Mouse (Mus musculus) forebrain, embryonic 12.5 days (tissue): ENCODE measurements around the gene Fblim1. TPM values are rescaled to one million over a fixed set of nuclear protein-coding genes. Genes with fewer than 3 reads are reported as not detected.

Source experiments
- ATAC-seq: fragments of 200-750 bp; cut with Nextera tagmentation; 2 replicates; pipeline ENCODE4 v1.8.0; 2017; ENCODE audit warnings: moderate TSS enrichment; ENCODE audit not compliant: low FRiP score
- H3K27ac ChIP-seq: fragments of 300-500 bp; sonication (generic); 2 replicates; pipeline ENCODE4 v1.5.1; 2016; ENCODE audit warnings: mild to moderate bottlenecking
- H3K27me3 ChIP-seq: fragments of 300-500 bp; sonication (generic); 2 replicates; pipeline ENCODE4 v1.6.1; 2016; ENCODE audit warnings: mild to moderate bottlenecking
- H3K36me3 ChIP-seq: fragments of 300-500 bp; sonication (generic); replicated peaks from 2 replicates; pipeline ENCODE4 v1.6.1; 2016; ENCODE audit warnings: mild to moderate bottlenecking
- H3K4me1 ChIP-seq: fragments of 300-500 bp; sonication (generic); 2 replicates; pipeline ENCODE4 v1.6.1; 2016
- H3K4me2 ChIP-seq: fragments of 300-500 bp; sonication (generic); 2 replicates; pipeline ENCODE4 v1.6.1; 2016; ENCODE audit warnings: mild to moderate bottlenecking, moderate library complexity
- H3K4me3 ChIP-seq: fragments of 300-500 bp; sonication (generic); replicated peaks from 2 replicates; pipeline ENCODE4 v1.5.1; 2016; ENCODE audit warnings: mild to moderate bottlenecking
- H3K9ac ChIP-seq: fragments of 300-500 bp; sonication (generic); 2 replicates; pipeline ENCODE4 v1.6.1; 2016; ENCODE audit warnings: mild to moderate bottlenecking
- H3K9me3 ChIP-seq: fragments of 300-500 bp; sonication (generic); 2 replicates; pipeline ENCODE4 v1.6.1; 2016
- WGBS: fragments of 180-500 bp; shearing (Covaris S2); methylation state at CpG from one replicate; pipeline ENCODE4 v1.1.7; 2016; 5-methylcytosine and 5-hydroxymethylcytosine counted together
- polyA plus RNA-seq: library from polyadenylated mRNA; unstranded; fragments of >200 nt; fragmentation: Nextera tagmentation; extraction: Ambion mirVana; gene quantifications from 2 replicates; pipeline ENCODE4 v1.2.1, GENCODE M21; 2016

Gene Fblim1
- polyA plus RNA-seq, 1 experiment from 2014 or later, result 19.8 TPM

- Histone ChIP-seq H3K27ac (peak within 1 kb of the TSS; percentile 36; the same call in 1 of the 2 replicates), H3K36me3 (peaks cover 28% of the 10 kb centered on the region), H3K4me3 (no peak within 1 kb of the TSS), H3K9ac (no peak within 1 kb of the TSS), H3K4me1 (peaks cover 4% of the 10 kb centered on the region; the same call in 1 of the 2 replicates), H3K27me3 (no peaks in the 10 kb centered on the region), H3K4me2 (no peak within 1 kb of the TSS), H3K9me3 (no peaks in the 10 kb centered on the region)
- WGBS, result 54% methylated on average over 1 of the region's 1 CpGs
- ATAC-seq, result no peak
Observed at GRCm38 (mm10) chr4:141623666-141624065, 17.8 kb upstream of the Fblim1 start, which contains the start of gene Slc25a34. Gene Slc25a34 (minus strand): TSS chr4:141623821.

GRCm38 (mm10) chr4:141623037-141623436 is 17.1 kb upstream of the Fblim1 start:
- Histone ChIP-seq H3K9me3 (no peaks in the 10 kb centered on the region), H3K4me3 (no peak overlapping the region), H3K27ac (peak overlapping the region; percentile 36; the same call in 1 of the 2 replicates), H3K4me1 (peaks cover 6% of the 10 kb centered on the region), H3K9ac (no peak overlapping the region), H3K36me3 (peaks cover 22% of the 10 kb centered on the region), H3K27me3 (peaks cover 2% of the 10 kb centered on the region), H3K4me2 (no peak overlapping the region)
- no peak for ATAC-seq
- 82% methylated on average over 11 of the region's 11 CpGs for WGBS

GRCm38 (mm10) chr4:141622580-141622979 is 16.7 kb upstream of the Fblim1 start:
- Histone ChIP-seq H3K27ac (no peak overlapping the region), H3K4me3 (no peak overlapping the region)
- 82% methylated on average over 5 of the region's 5 CpGs for WGBS

GRCm38 (mm10) chr4:141622091-141622490 is 16.2 kb upstream of the Fblim1 start:
- peaks cover 14% of the 10 kb centered on the region for H3K36me3 ChIP-seq
- H3K4me3 ChIP-seq, result no peak overlapping the region
- H3K9me3 ChIP-seq, result no peaks in the 10 kb centered on the region
- H3K27me3 ChIP-seq, result peaks cover 11% of the 10 kb centered on the region
- no peak overlapping the region for H3K4me2 ChIP-seq
- no peak overlapping the region for H3K27ac ChIP-seq
- peaks cover 14% of the 10 kb centered on the region for H3K4me1 ChIP-seq
- 84% methylated on average over 8 of the region's 8 CpGs for WGBS
- 0 out of 2 replicates have a peak overlapping the region, but pooled peaks have one; percentile 12 for H3K9ac ChIP-seq
- no peak for ATAC-seq

More at GRCm38 (mm10) chr4:141622580-141622979, 16.7 kb upstream of the Fblim1 start:
- peaks cover 10% of the 10 kb centered on the region for H3K4me1 ChIP-seq
- H3K9me3 ChIP-seq, result no peaks in the 10 kb centered on the region
- ATAC-seq, result no peak
- no peak overlapping the region for H3K4me2 ChIP-seq
- peaks cover 17% of the 10 kb centered on the region for H3K36me3 ChIP-seq
- H3K9ac ChIP-seq, result no peak overlapping the region
- H3K27me3 ChIP-seq, result peaks cover 7% of the 10 kb centered on the region

- WGBS, result 87% methylated on average over 8 of the region's 8 CpGs
- no peak overlapping the region for H3K4me2 ChIP-seq
- H3K36me3 ChIP-seq, result peaks cover 6% of the 10 kb centered on the region
- H3K4me1 ChIP-seq, result peaks cover 14% of the 10 kb centered on the region
- H3K27me3 ChIP-seq, result peaks cover 15% of the 10 kb centered on the region
- H3K9me3 ChIP-seq, result no peaks in the 10 kb centered on the region
- no peak overlapping the region for H3K4me3 ChIP-seq
- H3K27ac ChIP-seq, result no peak overlapping the region
- H3K9ac ChIP-seq, result no peak overlapping the region
- no peak for ATAC-seq
Observed at GRCm38 (mm10) chr4:141621297-141621696, 15.4 kb upstream of the Fblim1 start.

GRCm38 (mm10) chr4:141619299-141619883 is 13.5 kb upstream of the Fblim1 start:
- ATAC-seq, result no peak
- WGBS, result 84% methylated on average over 9 of the region's 9 CpGs

GRCm38 (mm10) chr4:141618565-141619243 is 12.8 kb upstream of the Fblim1 start, which contains the start of gene Tmem82:
Gene Tmem82 (minus strand): TSS chr4:141618633.
- no peak within 1 kb of the TSS for H3K27ac ChIP-seq
- H3K4me1 ChIP-seq, result peaks cover 13% of the 10 kb centered on the region
- H3K4me2 ChIP-seq, result peak within 1 kb of the TSS; percentile 47
- peak within 1 kb of the TSS; percentile 18 for H3K4me3 ChIP-seq
- no peaks in the 10 kb centered on the region for H3K36me3 ChIP-seq
- WGBS, result 26% methylated on average over 20 of the region's 20 CpGs
- peak within 1 kb of the TSS; percentile 29; the same call in 1 of the 2 replicates for H3K9ac ChIP-seq
- H3K27me3 ChIP-seq, result peaks cover 18% of the 10 kb centered on the region
- 0 out of 2 replicates have a peak, but pooled peaks have one; percentile 15 for ATAC-seq
- no peaks in the 10 kb centered on the region for H3K9me3 ChIP-seq

More at GRCm38 (mm10) chr4:141619299-141619883, 13.5 kb upstream of the Fblim1 start:
- Histone ChIP-seq H3K4me2 (no peak overlapping the region), H3K4me3 (no peak overlapping the region), H3K4me1 (peaks cover 14% of the 10 kb centered on the region), H3K27ac (no peak overlapping the region), H3K9ac (no peak overlapping the region), H3K27me3 (peaks cover 18% of the 10 kb centered on the region), H3K36me3 (no peaks in the 10 kb centered on the region), H3K9me3 (no peaks in the 10 kb centered on the region)

GRCm38 (mm10) chr4:141617863-141618564 is 12.1 kb upstream of the Fblim1 start:
- peak overlapping the region; percentile 29; the same call in 1 of the 2 replicates for H3K9ac ChIP-seq
- no peaks in the 10 kb centered on the region for H3K9me3 ChIP-seq

GRCm38 (mm10) chr4:141617299-141617698 is 11.4 kb upstream of the Fblim1 start:
- H3K36me3 ChIP-seq, result no peaks in the 10 kb centered on the region
- peak overlapping the region; percentile 18 for H3K4me3 ChIP-seq
- peaks cover 18% of the 10 kb centered on the region for H3K27me3 ChIP-seq
- 6% methylated on average over 20 of the region's 20 CpGs for WGBS
- H3K9me3 ChIP-seq, result no peaks in the 10 kb centered on the region
- no peak overlapping the region for H3K27ac ChIP-seq
- peak overlapping the region; percentile 47 for H3K4me2 ChIP-seq
- peak overlapping the region; percentile 29; the same call in 1 of the 2 replicates for H3K9ac ChIP-seq
- ATAC-seq, result peak; percentile 18; the same call in 1 of the 2 replicates
- peaks cover 11% of the 10 kb centered on the region for H3K4me1 ChIP-seq

More at GRCm38 (mm10) chr4:141617863-141618564, 12.1 kb upstream of the Fblim1 start:
- H3K4me1 ChIP-seq, result peaks cover 11% of the 10 kb centered on the region
- H3K27me3 ChIP-seq, result peaks cover 18% of the 10 kb centered on the region
- H3K4me3 ChIP-seq, result peak overlapping the region; percentile 18
- peak; percentile 21 for ATAC-seq
- no peaks in the 10 kb centered on the region for H3K36me3 ChIP-seq
- 16% methylated on average over 22 of the region's 22 CpGs for WGBS
- no peak overlapping the region for H3K27ac ChIP-seq
- peak overlapping the region; percentile 47 for H3K4me2 ChIP-seq

- Histone ChIP-seq H3K27me3 (peaks cover 18% of the 10 kb centered on the region), H3K9ac (no peak overlapping the region), H3K4me3 (no peak overlapping the region), H3K27ac (no peak overlapping the region), H3K4me1 (peaks cover 11% of the 10 kb centered on the region), H3K9me3 (no peaks in the 10 kb centered on the region), H3K36me3 (no peaks in the 10 kb centered on the region), H3K4me2 (no peak overlapping the region)
- WGBS, result 76% methylated on average over 6 of the region's 6 CpGs
- no peak for ATAC-seq
Observed at GRCm38 (mm10) chr4:141616811-141617210, 10.9 kb upstream of the Fblim1 start.

- no peaks in the 10 kb centered on the region for H3K9me3 ChIP-seq
- no peak overlapping the region for H3K9ac ChIP-seq
- H3K4me2 ChIP-seq, result no peak overlapping the region
- no peak overlapping the region for H3K4me3 ChIP-seq
- ATAC-seq, result no peak
- H3K27ac ChIP-seq, result no peak overlapping the region
- WGBS, result 87% methylated on average over 14 of the region's 14 CpGs
- H3K27me3 ChIP-seq, result peaks cover 18% of the 10 kb centered on the region
- peaks cover 11% of the 10 kb centered on the region for H3K4me1 ChIP-seq
- no peaks in the 10 kb centered on the region for H3K36me3 ChIP-seq
Observed at GRCm38 (mm10) chr4:141614946-141615345, 9.1 kb upstream of the Fblim1 start.

- no peak for ATAC-seq
- Histone ChIP-seq H3K4me3 (no peak overlapping the region), H3K9me3 (no peaks in the 10 kb centered on the region), H3K4me2 (no peak overlapping the region), H3K27ac (no peak overlapping the region), H3K9ac (no peak overlapping the region), H3K4me1 (no peaks in the 10 kb centered on the region), H3K27me3 (no peaks in the 10 kb centered on the region), H3K36me3 (no peaks in the 10 kb centered on the region)
- 90% methylated on average over 6 of the region's 6 CpGs for WGBS
Observed at GRCm38 (mm10) chr4:141609538-141609937, 3.6 kb upstream of the Fblim1 start.
